Mouse (Mus musculus): ENCODE results near the gene Olfr960. TPM values are rescaled to one million over a fixed set of nuclear protein-coding genes. Genes with fewer than 3 reads are reported as not detected.

Olfr960 gene
- polyA plus RNA-seq, 1 experiment from 2014 or later = not detected

DNA sequence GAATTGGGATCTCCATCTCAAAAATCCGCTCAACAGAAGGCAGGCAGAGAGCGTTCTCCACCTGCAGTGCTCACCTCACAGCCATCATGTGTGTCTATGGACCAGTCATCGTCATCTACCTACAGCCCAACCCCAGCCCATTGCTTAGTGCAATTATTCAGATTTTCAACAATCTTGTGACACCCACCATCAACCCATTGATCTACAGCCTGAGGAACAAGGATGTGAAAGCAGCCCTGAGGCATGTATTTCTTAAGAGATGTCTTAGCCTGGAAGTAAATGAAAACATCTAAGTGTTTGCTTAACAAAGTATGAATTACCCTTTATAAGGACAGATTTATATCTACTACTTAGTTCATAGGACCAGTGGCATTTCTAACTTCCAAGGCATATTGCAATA is 2.6 kb downstream of the Olfr960 start:
- no peak for ATAC-seq (ENCODE audit: low read depth)
- 55% methylated on average over 3 of the region's 3 CpGs for WGBS (ENCODE audit: insufficient replicate concordance)
- no peak overlapping the region for H3K9ac ChIP-seq (ENCODE audit: low read depth, low read length)

DNA sequence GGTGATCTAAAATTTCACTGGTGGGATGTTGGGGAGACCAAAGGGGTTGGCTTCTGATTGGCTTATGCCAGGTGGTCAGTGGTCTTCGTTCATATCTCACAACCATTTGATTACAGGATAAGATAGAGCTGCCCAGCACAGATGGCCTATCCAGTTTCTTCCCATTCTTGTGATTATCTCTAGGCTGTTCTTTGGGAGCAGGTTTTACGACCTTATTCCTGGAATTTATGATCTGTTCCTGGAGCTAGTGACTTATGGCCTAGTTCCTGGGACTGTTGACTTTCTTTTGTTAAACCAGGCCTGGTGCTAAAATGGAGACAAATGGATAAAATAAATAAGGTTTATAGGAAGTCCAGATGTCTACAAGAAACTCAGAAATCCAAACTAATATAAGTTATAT is 3.5 kb downstream of the Olfr960 start:
- no peak for ATAC-seq (ENCODE audit: low read depth)
- Histone ChIP-seq H3K4me2 (ENCODE audit: low read depth, low read length) (no peak overlapping the region), H3K9ac (ENCODE audit: low read depth, low read length) (no peak overlapping the region), H3K4me1 (ENCODE audit: control insufficient read depth, low read depth, low read length) (no peaks in the 10 kb centered on the region), H3K9me3 (replicated peaks; ENCODE audit: control insufficient read depth, low read length) (no peaks in the 10 kb centered on the region), H3K36me3 (ENCODE audit: control insufficient read depth, insufficient read depth) (no peaks in the 10 kb centered on the region), H3K4me3 (ENCODE audit: low read depth, low read length) (no peak overlapping the region), H3K27me3 (ENCODE audit: control insufficient read depth, insufficient read depth, low read depth, low read length) (no peaks in the 10 kb centered on the region), H3K27ac (ENCODE audit: low read length) (no peak overlapping the region)
- 18% methylated on average over 2 of the region's 2 CpGs for WGBS (ENCODE audit: insufficient replicate concordance)

More for the DNA sequence above, 2.6 kb downstream of the Olfr960 start:
- Histone ChIP-seq H3K4me2 (ENCODE audit: low read depth, low read length) (no peak overlapping the region), H3K4me1 (ENCODE audit: control insufficient read depth, low read depth, low read length) (no peaks in the 10 kb centered on the region), H3K27me3 (ENCODE audit: control insufficient read depth, insufficient read depth, low read depth, low read length) (no peaks in the 10 kb centered on the region), H3K4me3 (ENCODE audit: low read depth, low read length) (no peak overlapping the region), H3K9me3 (replicated peaks; ENCODE audit: control insufficient read depth, low read length) (no peaks in the 10 kb centered on the region), H3K27ac (ENCODE audit: low read length) (no peak overlapping the region), H3K36me3 (ENCODE audit: control insufficient read depth, insufficient read depth) (no peaks in the 10 kb centered on the region)

DNA sequence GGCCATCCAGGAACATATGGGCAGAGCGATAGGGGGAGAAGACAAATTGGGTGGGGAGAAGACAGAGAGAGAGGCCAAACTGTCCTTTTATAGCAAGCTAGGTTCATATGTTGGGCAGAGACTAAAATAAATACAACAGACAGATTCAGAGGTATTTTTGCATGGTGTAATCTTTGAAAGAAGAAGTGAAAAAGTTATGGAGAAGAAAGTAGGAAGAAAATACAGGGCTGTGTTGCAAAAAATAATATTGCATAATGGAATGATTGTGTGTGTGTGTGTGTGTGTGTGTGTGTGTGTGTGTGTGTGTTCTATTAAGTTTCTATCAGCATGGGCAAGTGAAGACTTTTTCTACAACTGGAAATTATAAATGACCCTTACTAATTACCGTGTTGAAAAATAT is 7.9 kb downstream of the Olfr960 start:
- no peak for ATAC-seq (ENCODE audit: low read depth)
- H3K36me3 ChIP-seq (ENCODE audit: control insufficient read depth, insufficient read depth) = no peaks in the 10 kb centered on the region
- H3K4me2 ChIP-seq (ENCODE audit: low read depth, low read length) = no peak overlapping the region
- H3K4me3 ChIP-seq (ENCODE audit: low read depth, low read length) = no peak overlapping the region
- H3K9ac ChIP-seq (ENCODE audit: low read depth, low read length) = no peak overlapping the region
- no peaks in the 10 kb centered on the region for H3K27me3 ChIP-seq (ENCODE audit: control insufficient read depth, insufficient read depth, low read depth, low read length)
- no peaks in the 10 kb centered on the region for H3K9me3 ChIP-seq (replicated peaks; ENCODE audit: control insufficient read depth, low read length)
- 66% methylated on average over 2 of the region's 2 CpGs for WGBS (ENCODE audit: insufficient replicate concordance)
- H3K27ac ChIP-seq (ENCODE audit: low read length) = no peak overlapping the region
- H3K4me1 ChIP-seq (ENCODE audit: control insufficient read depth, low read depth, low read length) = no peaks in the 10 kb centered on the region

DNA sequence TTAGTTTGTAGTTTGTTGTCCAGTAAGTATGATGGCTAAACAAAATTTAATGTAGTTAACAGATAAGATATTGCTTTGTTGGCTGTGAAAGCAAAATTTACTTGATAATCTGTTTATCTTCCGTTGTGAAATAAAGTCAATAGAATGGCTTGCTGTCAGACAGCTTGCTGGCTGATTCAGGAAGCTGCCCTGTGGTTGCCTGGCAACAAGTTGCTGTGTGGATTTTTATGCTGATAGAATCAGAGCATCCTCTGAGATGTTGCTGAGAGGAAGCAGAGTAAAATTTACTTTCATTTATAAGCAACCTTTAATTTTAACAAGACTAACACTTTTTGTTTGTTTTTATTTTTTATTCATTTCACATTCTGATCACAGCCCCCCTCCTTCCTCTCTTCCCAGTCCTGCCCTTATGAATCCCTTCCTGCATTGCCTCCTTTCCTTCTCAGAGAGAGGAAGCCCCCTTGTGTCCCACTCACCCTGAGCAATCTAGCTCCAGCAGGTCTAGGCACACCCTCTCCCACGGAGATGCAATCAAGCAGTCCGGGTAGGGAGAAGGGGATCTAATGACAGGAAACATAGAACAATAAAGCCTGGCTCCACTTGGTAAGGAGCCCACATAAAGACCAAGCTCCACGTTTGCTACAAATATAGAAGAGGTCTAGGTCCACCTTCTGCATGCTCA is 12.9 kb downstream of the Olfr960 start:
- WGBS (ENCODE audit: insufficient replicate concordance) = 14% methylated on average over 4 of the region's 4 CpGs

DNA sequence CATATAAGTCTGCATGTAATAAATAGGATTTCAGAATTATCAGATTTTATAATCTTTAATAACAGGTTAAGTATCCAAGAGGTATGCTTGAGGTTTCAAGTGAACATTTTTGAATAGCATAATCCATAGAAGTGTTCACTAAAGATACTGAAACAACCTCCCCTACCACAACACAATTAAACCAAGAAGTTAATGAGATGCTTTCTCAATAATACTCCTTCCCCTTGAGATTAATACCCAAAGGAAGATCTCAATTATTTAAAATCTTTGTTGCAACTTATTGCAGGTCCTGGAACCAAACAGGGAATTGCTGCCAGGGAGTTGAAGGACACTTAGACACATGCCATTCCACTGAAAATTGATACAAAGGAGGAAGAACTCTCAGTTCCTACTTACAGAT is 23.6 kb downstream of the Olfr960 start, which contains the start of gene Olfr961:
Olfr961 (plus strand) TSS at position 301 of the 400 bp plus-strand sequence.
- Histone ChIP-seq H3K4me2 (ENCODE audit: low read depth, low read length) (no peak within 1 kb of the TSS), H3K9me3 (replicated peaks; ENCODE audit: control insufficient read depth, low read length) (no peaks in the 10 kb centered on the region)
- ATAC-seq (ENCODE audit: low read depth) = no peak

More for the DNA sequence above, 12.9 kb downstream of the Olfr960 start:
- no peaks in the 10 kb centered on the region for H3K9me3 ChIP-seq (replicated peaks; ENCODE audit: control insufficient read depth, low read length)
- no peak overlapping the region for H3K27ac ChIP-seq (ENCODE audit: low read length)
- H3K4me3 ChIP-seq (ENCODE audit: low read depth, low read length) = no peak overlapping the region
- H3K27me3 ChIP-seq (ENCODE audit: control insufficient read depth, insufficient read depth, low read depth, low read length) = no peaks in the 10 kb centered on the region
- no peaks in the 10 kb centered on the region for H3K4me1 ChIP-seq (ENCODE audit: control insufficient read depth, low read depth, low read length)
- no peak for ATAC-seq (ENCODE audit: low read depth)
- H3K4me2 ChIP-seq (ENCODE audit: low read depth, low read length) = no peak overlapping the region
- H3K36me3 ChIP-seq (ENCODE audit: control insufficient read depth, insufficient read depth) = no peaks in the 10 kb centered on the region
- H3K9ac ChIP-seq (ENCODE audit: low read depth, low read length) = no peak overlapping the region

DNA sequence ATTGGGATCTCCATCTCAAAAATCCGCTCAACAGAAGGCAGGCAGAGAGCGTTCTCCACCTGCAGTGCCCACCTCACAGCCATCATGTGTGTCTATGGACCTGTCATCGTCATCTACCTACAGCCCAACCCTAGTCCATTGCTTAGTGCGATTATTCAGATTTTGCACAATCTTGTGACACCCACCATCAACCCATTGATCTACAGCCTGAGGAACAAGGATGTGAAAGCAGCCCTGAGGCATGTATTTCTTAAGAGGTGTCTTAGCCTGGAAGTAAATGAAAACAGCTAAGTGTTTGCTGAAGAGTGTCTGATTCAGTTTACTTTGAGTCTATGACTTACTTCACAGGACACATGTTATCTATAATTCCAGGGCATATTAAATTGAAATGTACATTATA is 26.2 kb downstream of the Olfr960 start:
- WGBS (ENCODE audit: insufficient replicate concordance) = 57% methylated on average over 4 of the region's 4 CpGs

More for the DNA sequence above, 23.6 kb downstream of the Olfr960 start, which contains the start of gene Olfr961:
- no peaks in the 10 kb centered on the region for H3K4me1 ChIP-seq (ENCODE audit: control insufficient read depth, low read depth, low read length)
- H3K4me3 ChIP-seq (ENCODE audit: low read depth, low read length) = no peak within 1 kb of the TSS
- H3K27me3 ChIP-seq (ENCODE audit: control insufficient read depth, insufficient read depth, low read depth, low read length) = no peaks in the 10 kb centered on the region
- no peak within 1 kb of the TSS for H3K27ac ChIP-seq (ENCODE audit: low read length)
- H3K36me3 ChIP-seq (ENCODE audit: control insufficient read depth, insufficient read depth) = no peaks in the 10 kb centered on the region
- H3K9ac ChIP-seq (ENCODE audit: low read depth, low read length) = no peak within 1 kb of the TSS

DNA sequence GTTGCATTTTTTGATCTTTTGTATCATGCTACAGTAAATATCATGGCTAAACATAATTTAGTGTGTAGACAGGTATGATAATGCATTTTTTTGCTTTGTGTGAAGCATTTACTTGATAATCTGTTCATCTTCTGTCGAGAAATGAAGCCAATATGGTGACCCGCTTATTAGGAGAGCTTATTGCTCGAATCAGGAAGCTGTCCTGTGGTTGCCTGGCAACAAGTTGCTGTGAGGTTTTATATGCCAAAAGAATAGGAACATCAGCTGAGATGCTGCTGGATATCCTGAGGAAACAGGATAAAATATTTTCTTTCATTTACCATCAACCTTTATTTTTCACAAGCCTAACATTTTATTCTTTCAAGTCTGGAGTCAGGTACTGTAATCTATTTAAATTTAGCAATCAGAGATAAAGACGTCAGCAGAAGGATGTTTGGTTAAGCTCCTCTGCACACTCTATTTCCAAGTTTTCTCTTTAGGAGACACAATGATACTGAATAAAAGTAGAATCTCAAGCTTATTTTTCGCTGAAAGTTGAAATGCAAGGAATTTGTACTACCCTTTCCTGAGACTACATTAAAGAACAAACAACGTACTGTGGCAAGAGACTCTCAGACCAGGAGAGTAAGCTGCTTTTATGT is 33.7 kb downstream of the Olfr960 start:
- 51% methylated on average over 6 of the region's 6 CpGs for WGBS (ENCODE audit: insufficient replicate concordance)
- Histone ChIP-seq H3K4me1 (ENCODE audit: control insufficient read depth, low read depth, low read length) (no peaks in the 10 kb centered on the region), H3K27ac (ENCODE audit: low read length) (no peak overlapping the region), H3K4me3 (ENCODE audit: low read depth, low read length) (no peak overlapping the region), H3K9ac (ENCODE audit: low read depth, low read length) (no peak overlapping the region), H3K27me3 (ENCODE audit: control insufficient read depth, insufficient read depth, low read depth, low read length) (no peaks in the 10 kb centered on the region), H3K9me3 (replicated peaks; ENCODE audit: control insufficient read depth, low read length) (no peaks in the 10 kb centered on the region), H3K36me3 (ENCODE audit: control insufficient read depth, insufficient read depth) (no peaks in the 10 kb centered on the region), H3K4me2 (ENCODE audit: low read depth, low read length) (no peak overlapping the region)
- no peak for ATAC-seq (ENCODE audit: low read depth)

More for the DNA sequence above, 26.2 kb downstream of the Olfr960 start:
- Histone ChIP-seq H3K9me3 (replicated peaks; ENCODE audit: control insufficient read depth, low read length) (no peaks in the 10 kb centered on the region), H3K4me3 (ENCODE audit: low read depth, low read length) (no peak overlapping the region), H3K4me1 (ENCODE audit: control insufficient read depth, low read depth, low read length) (no peaks in the 10 kb centered on the region), H3K9ac (ENCODE audit: low read depth, low read length) (no peak overlapping the region), H3K27me3 (ENCODE audit: control insufficient read depth, insufficient read depth, low read depth, low read length) (no peaks in the 10 kb centered on the region), H3K4me2 (ENCODE audit: low read depth, low read length) (no peak overlapping the region), H3K36me3 (ENCODE audit: control insufficient read depth, insufficient read depth) (no peaks in the 10 kb centered on the region), H3K27ac (ENCODE audit: low read length) (no peak overlapping the region)
- no peak for ATAC-seq (ENCODE audit: low read depth)

DNA sequence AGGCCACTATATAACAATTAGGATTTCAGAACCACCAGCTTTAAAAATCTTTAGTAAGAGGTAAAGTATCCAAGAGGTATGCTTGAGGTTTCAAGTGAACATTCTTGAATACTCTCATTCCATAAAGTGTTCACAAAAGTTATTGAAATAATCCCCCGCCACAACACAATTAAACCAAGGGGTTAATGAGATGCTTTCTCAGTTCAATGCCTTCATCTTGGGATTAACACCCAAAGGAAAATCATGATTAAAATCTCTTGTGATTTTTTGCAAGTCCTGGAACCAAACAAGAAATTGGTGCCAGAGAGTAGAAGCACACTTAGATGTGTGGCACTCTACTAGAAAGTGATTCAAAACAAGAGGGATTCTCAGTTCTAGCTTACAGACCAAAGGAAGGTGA is 45.7 kb downstream of the Olfr960 start, which contains the start of gene Olfr963:
Olfr963 (plus strand) TSS at position 301 of the 400 bp plus-strand sequence.
- Histone ChIP-seq H3K4me1 (ENCODE audit: control insufficient read depth, low read depth, low read length) (no peaks in the 10 kb centered on the region), H3K4me3 (ENCODE audit: low read depth, low read length) (no peak within 1 kb of the TSS), H3K4me2 (ENCODE audit: low read depth, low read length) (no peak within 1 kb of the TSS), H3K27me3 (ENCODE audit: control insufficient read depth, insufficient read depth, low read depth, low read length) (no peaks in the 10 kb centered on the region), H3K9me3 (replicated peaks; ENCODE audit: control insufficient read depth, low read length) (no peaks in the 10 kb centered on the region), H3K36me3 (ENCODE audit: control insufficient read depth, insufficient read depth) (no peaks in the 10 kb centered on the region), H3K9ac (ENCODE audit: low read depth, low read length) (no peak within 1 kb of the TSS), H3K27ac (ENCODE audit: low read length) (no peak within 1 kb of the TSS)
- WGBS (ENCODE audit: insufficient replicate concordance) = 49% methylated on average over 1 of the region's 1 CpGs
- no peak for ATAC-seq (ENCODE audit: low read depth)

DNA sequence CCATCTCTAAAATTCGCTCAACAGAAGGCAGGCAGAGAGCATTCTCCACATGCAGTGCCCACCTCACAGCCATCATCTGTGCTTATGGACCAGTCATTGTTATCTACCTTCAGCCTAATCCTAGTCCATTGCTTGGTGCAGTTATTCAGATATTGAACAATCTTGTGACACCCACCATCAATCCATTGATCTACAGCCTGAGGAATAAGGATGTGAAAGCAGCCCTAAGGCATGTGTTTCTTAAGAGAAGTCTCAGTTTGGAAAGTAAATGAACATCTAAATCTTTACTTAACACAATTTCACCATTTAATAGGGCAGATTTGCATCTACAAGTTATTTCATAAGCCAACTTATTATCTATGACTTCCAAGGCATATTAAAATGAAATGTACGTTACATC is 48.5 kb downstream of the Olfr960 start:
- Histone ChIP-seq H3K9ac (ENCODE audit: low read depth, low read length) (no peak overlapping the region), H3K4me3 (ENCODE audit: low read depth, low read length) (no peak overlapping the region), H3K4me2 (ENCODE audit: low read depth, low read length) (no peak overlapping the region), H3K27ac (ENCODE audit: low read length) (no peak overlapping the region), H3K27me3 (ENCODE audit: control insufficient read depth, insufficient read depth, low read depth, low read length) (no peaks in the 10 kb centered on the region), H3K36me3 (ENCODE audit: control insufficient read depth, insufficient read depth) (no peaks in the 10 kb centered on the region), H3K4me1 (ENCODE audit: control insufficient read depth, low read depth, low read length) (no peaks in the 10 kb centered on the region), H3K9me3 (replicated peaks; ENCODE audit: control insufficient read depth, low read length) (no peaks in the 10 kb centered on the region)
- no peak for ATAC-seq (ENCODE audit: low read depth)
- WGBS (ENCODE audit: insufficient replicate concordance) = 49% methylated on average over 2 of the region's 2 CpGs

Measured in liver, embryonic 16.5 days (tissue).